Mouse (Mus musculus): Measurements from ENCODE around the gene Fam185a.

DNA sequence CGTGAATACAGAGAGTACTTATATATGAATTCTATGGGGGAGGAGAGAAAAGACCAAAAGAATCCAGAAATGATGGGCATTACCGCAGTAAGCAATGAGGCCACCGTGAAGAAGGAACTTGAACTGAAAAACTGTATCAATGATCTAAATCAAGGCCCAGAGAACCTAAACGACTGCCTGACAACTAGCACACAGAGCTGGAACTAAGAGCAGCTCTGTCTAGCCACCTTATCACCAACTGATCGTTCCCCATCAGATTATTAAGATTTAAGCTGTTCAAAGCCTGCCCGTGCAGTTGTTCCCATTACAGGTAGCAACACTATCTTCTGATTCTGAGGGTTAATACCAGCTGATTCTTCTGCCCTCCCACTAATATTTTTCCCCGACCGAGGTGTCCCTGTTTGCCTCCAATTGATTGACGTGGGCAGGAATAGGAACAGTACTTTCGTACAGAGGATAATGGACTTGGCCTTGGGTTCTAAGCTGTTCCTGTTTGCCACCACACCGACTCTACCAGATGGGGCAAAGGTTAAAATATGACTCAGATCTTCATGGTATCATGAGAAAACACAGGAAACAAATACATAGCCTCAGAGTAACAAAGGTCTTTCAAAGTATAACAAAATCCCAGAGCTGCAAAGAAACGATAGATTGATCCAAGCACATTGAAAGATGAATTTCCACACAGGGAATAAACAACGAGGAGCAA lies 40.4 kb upstream of the Fam185a start:
- TF ChIP-seq CTCF (IDR thresholded peaks at IDR 0.05; ENCODE audit: low read depth, low read length): no peak
- no peak for TF ChIP-seq EP300 (IDR thresholded peaks at IDR 0.05; ENCODE audit: insufficient read depth, low read depth, low read length)
- no peak for TF ChIP-seq POLR2A (IDR thresholded peaks at IDR 0.05; ENCODE audit: insufficient read depth, low read length)
